Mouse (Mus musculus): ENCODE measurements around the gene Dnajc4. TPM values are rescaled to one million over a fixed set of nuclear protein-coding genes. Genes with fewer than 3 reads are reported as not detected.

Dnajc4 gene
- polyA plus RNA-seq, 1 experiment from 2014 or later = 22.5 TPM

DNA sequence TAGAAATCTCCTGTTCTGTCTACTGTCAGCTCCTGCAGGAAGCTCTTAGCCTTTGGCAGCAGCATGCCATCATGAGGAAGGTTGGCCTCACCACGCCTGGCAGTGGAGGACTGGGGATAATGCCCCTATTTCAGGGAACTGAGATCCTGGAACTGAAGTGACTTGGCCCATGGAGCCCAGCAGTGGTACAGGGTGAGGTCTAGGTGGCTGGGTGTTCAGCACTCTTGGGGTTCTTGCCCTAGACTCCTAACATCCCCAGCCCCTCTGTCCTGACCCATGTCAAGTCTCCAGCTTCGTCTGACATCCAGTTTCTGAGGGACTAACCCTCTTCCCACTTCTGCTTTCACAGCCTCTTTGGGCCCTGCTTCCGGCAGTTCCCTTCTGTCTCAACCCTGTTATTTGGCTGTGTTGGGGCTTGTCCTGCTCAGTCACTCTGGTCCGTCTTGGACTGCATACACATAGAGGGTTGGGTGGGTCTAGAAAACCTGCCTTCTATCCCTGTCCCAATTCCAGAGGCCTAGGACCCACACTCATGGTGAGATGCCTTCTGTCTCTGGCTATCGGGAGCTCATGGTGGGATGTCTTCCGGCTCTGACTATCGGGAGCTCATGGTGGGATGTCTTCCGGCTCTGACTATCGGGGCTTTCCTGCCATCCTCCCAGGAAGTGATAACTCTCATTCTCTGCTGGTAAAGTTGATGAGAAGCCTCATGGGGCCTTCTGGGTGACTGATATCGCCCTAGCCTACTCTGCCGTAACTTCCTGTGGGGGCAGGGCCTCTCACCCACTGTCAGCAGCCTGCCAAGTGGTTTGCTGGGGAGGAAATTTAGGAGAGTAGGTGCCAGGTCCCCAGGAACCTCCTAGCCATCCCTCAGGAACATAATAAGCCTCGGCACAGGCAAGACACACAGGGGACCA is 25.4 kb upstream of the Dnajc4 start:
- H3K4me3 ChIP-seq = no peak overlapping the region
- 84% methylated on average over 12 of the region's 12 CpGs for WGBS
- no peaks in the 10 kb centered on the region for H3K27me3 ChIP-seq
- no peak overlapping the region for H3K27ac ChIP-seq
- no peaks in the 10 kb centered on the region for H3K4me1 ChIP-seq
- H3K4me2 ChIP-seq (replicated peaks) = no peak overlapping the region
- no peaks in the 10 kb centered on the region for H3K9me3 ChIP-seq
- peaks cover 58% of the 10 kb centered on the region for H3K36me3 ChIP-seq
- ATAC-seq (ENCODE audit: insufficient number of reproducible peaks, insufficient read depth, low FRiP score, low TSS enrichment) = no peak
- H3K9ac ChIP-seq = no peak overlapping the region

DNA sequence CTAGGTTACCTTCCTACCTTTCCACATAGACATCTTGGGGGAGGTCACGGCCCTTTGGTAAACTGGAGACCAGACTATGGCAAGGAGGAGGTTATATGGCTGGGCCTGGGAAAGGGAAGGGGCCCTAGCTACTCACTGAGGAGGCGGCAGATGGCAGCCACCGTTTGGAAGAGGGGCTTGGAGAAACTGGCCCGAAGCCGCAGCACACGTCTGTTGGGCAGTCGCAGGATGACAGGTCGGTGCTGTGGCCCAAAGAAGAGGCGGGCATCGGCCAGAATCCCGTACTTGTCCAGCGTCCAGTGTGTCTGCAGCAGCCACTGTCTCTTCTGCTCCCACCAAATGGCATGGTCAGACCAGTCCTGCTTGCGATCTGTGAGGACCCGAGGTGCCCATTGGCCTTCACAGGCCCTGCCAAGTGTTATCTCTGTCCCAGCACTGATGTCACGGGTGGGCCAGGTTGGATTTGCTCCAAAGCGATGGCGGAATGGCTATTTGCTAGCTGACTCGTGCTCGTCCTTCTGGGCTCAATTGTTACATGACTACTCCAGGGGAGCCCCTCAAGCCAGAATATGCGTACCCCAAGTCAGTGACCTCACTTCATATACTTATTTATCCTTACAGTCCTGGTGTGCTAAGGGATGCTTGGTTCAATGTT is 22.2 kb upstream of the Dnajc4 start:
- no peaks in the 10 kb centered on the region for H3K9me3 ChIP-seq
- H3K36me3 ChIP-seq = peaks cover 27% of the 10 kb centered on the region
- H3K4me3 ChIP-seq = no peak overlapping the region
- H3K27ac ChIP-seq = no peak overlapping the region
- no peak for ATAC-seq (ENCODE audit: insufficient number of reproducible peaks, insufficient read depth, low FRiP score, low TSS enrichment)
- H3K4me2 ChIP-seq (replicated peaks) = no peak overlapping the region
- 88% methylated on average over 20 of the region's 20 CpGs for WGBS
- H3K4me1 ChIP-seq = no peaks in the 10 kb centered on the region
- no peak overlapping the region for H3K9ac ChIP-seq
- H3K27me3 ChIP-seq = no peaks in the 10 kb centered on the region

GRCm38 (mm10) chr19:7013984-7014383 is 21.6 kb upstream of the Dnajc4 start:
- 85% methylated on average over 9 of the region's 9 CpGs for WGBS
- Histone ChIP-seq H3K9ac (no peak overlapping the region), H3K4me3 (no peak overlapping the region), H3K27ac (no peak overlapping the region), H3K9me3 (no peaks in the 10 kb centered on the region), H3K36me3 (peaks cover 20% of the 10 kb centered on the region), H3K4me2 (replicated peaks) (no peak overlapping the region), H3K4me1 (no peaks in the 10 kb centered on the region), H3K27me3 (no peaks in the 10 kb centered on the region)
- no peak for ATAC-seq (ENCODE audit: insufficient number of reproducible peaks, insufficient read depth, low FRiP score, low TSS enrichment)

GRCm38 (mm10) chr19:7012426-7012825 is 20.1 kb upstream of the Dnajc4 start:
- Histone ChIP-seq H3K4me1 (no peaks in the 10 kb centered on the region), H3K36me3 (peaks cover 15% of the 10 kb centered on the region)
- 82% methylated on average over 4 of the region's 4 CpGs for WGBS

DNA sequence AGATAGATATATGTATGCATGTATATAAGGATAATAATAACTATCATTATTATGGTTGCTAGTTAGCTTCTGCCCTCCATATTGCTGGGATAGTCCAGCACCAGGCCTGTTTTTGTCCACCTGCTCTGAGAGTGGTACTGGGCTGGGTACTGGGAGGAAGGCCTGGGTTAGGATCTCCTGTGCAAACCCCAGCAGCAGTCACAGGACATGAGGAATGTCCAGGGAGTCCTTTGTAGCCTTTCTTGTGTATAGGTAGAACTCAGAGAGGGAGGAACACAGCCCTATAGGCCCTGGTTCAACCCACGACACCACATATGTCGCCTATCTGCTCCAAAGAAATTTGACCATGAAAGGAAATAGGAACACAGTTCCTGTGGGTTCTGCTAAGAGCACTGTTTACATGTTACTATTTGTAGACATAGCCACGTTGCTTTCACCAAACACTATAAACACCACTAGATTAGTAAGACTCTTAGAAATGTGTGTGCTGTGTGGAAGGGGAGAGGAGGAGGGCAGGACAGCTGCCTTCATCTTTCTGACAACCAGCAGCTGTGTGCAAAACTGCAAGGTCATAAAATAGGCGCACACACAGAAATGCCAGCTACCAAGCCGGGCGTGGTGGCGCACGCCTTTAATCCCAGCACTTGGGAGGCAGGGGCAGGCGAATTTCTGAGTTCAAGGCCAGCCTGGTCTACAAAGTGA is 14.7 kb upstream of the Dnajc4 start:
- H3K9me3 ChIP-seq = no peaks in the 10 kb centered on the region
- H3K4me1 ChIP-seq = no peaks in the 10 kb centered on the region
- H3K4me3 ChIP-seq = no peak overlapping the region
- no peaks in the 10 kb centered on the region for H3K27me3 ChIP-seq
- H3K9ac ChIP-seq = no peak overlapping the region
- H3K27ac ChIP-seq = no peak overlapping the region
- WGBS = 86% methylated on average over 9 of the region's 9 CpGs
- no peaks in the 10 kb centered on the region for H3K36me3 ChIP-seq
- no peak overlapping the region for H3K4me2 ChIP-seq (replicated peaks)
- ATAC-seq (ENCODE audit: insufficient number of reproducible peaks, insufficient read depth, low FRiP score, low TSS enrichment) = no peak

More at GRCm38 (mm10) chr19:7012426-7012825, 20.1 kb upstream of the Dnajc4 start:
- Histone ChIP-seq H3K4me3 (no peak overlapping the region), H3K27me3 (no peaks in the 10 kb centered on the region), H3K9ac (no peak overlapping the region), H3K27ac (no peak overlapping the region), H3K9me3 (no peaks in the 10 kb centered on the region), H3K4me2 (replicated peaks) (no peak overlapping the region)
- no peak for ATAC-seq (ENCODE audit: insufficient number of reproducible peaks, insufficient read depth, low FRiP score, low TSS enrichment)

DNA sequence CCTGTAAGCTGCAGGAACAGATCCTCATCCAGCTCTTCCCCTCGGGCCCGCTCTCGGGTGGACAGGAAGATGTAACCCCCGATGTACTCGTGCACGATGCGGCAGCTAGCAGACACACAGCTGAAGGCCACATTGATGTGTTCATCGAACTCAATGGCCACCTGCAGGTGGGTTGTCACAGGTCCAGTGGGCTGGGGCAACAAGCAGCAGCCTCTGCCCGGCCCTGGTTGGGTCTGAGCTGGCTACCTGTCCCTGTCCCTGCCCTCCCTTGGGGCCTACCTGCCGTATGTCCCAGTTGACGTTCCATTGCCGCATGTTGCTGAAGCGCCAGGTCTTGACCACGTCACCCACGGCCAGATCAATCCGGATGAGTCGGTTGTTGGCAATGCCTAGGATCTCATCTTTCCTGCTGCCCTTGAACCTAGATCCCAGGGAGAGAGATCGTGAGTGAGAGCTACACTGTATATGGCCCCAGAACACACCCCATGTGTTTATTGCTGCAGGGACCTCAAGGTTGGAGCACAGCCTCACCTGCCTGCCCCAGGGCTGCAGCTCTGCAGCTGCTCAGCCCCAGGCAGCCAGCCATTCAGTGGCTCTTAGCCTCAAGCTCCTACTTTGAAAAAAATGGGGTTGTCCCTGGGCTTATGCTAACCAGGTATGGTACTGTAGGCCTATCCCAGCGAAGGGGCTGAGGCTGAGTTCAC is 7.1 kb upstream of the Dnajc4 start:
- H3K4me2 ChIP-seq (replicated peaks) = no peak overlapping the region
- H3K4me3 ChIP-seq = no peak overlapping the region
- H3K27me3 ChIP-seq = no peaks in the 10 kb centered on the region
- 93% methylated on average over 19 of the region's 19 CpGs for WGBS
- peaks cover 22% of the 10 kb centered on the region for H3K4me1 ChIP-seq
- H3K36me3 ChIP-seq = peaks cover 20% of the 10 kb centered on the region
- no peak overlapping the region for H3K27ac ChIP-seq
- no peak for ATAC-seq (ENCODE audit: insufficient number of reproducible peaks, insufficient read depth, low FRiP score, low TSS enrichment)
- H3K9me3 ChIP-seq = no peaks in the 10 kb centered on the region
- no peak overlapping the region for H3K9ac ChIP-seq

GRCm38 (mm10) chr19:6997721-6998290 is 5.4 kb upstream of the Dnajc4 start:
- Histone ChIP-seq H3K4me1 (peaks cover 30% of the 10 kb centered on the region), H3K36me3 (peaks cover 20% of the 10 kb centered on the region), H3K9ac (no peak overlapping the region), H3K4me2 (replicated peaks) (no peak overlapping the region), H3K27me3 (no peaks in the 10 kb centered on the region), H3K4me3 (no peak overlapping the region), H3K9me3 (no peaks in the 10 kb centered on the region), H3K27ac (no peak overlapping the region)
- WGBS = 83% methylated on average over 9 of the region's 9 CpGs
- no peak for ATAC-seq (ENCODE audit: insufficient number of reproducible peaks, insufficient read depth, low FRiP score, low TSS enrichment)

GRCm38 (mm10) chr19:6996006-6996405 is 3.6 kb upstream of the Dnajc4 start, which contains the start of the genes Nudt22 and Trpt1:
TSS of gene Nudt22 (minus strand) at chr19:6996117.
TSS of gene Trpt1 (plus strand) at chr19:6996131.
- no peaks in the 10 kb centered on the region for H3K27me3 ChIP-seq
- peak; percentile 58 for ATAC-seq (ENCODE audit: insufficient number of reproducible peaks, insufficient read depth, low FRiP score, low TSS enrichment)
- peak within 1 kb of the TSS; percentile 69 for H3K9ac ChIP-seq
- peaks cover 20% of the 10 kb centered on the region for H3K36me3 ChIP-seq
- peak within 1 kb of the TSS; percentile 73 for H3K4me2 ChIP-seq (replicated peaks)
- no peaks in the 10 kb centered on the region for H3K9me3 ChIP-seq
- under 1% methylated on average over 24 of the region's 24 CpGs for WGBS
- H3K27ac ChIP-seq = peak within 1 kb of the TSS; percentile 59
- H3K4me1 ChIP-seq = peaks cover 35% of the 10 kb centered on the region
- peak within 1 kb of the TSS; percentile 54 for H3K4me3 ChIP-seq

DNA sequence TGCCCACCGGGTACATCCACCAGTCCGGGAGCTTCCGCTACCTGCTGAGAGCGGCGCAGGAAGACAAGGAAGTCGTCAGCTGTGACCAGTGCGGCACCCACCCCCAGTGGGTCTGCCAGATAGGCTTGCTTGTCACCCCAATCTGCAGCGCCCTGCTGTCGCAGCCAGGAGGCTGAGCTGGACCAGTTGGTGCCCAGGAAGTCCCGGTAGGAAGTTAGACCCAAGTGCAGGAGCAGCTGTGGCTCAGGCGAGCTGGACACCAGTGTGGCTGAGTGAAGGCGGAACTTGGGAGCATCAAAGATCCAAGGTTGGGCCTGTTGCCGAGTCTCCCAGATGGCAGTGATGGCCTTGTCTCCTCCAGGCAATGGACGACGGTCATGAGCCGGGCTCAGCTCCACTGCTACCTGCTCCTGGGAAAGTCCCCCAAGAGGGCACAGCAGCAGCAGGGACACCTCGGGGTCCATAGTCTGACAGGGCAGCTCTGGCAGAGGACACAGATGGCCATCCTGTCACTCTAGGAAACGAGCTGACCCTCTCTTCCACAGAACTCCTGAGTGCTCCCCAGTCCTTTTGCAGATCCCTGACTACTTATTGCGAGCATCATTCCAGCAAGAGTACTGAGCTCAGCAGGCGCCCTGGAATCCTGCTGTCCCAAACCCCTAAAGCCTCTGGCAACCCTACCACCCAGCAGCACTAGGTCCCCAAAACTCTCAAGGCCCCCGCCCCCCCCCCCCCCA is 3.1 kb upstream of the Dnajc4 start:
- no peak for ATAC-seq (ENCODE audit: insufficient number of reproducible peaks, insufficient read depth, low FRiP score, low TSS enrichment)
- 47% methylated on average over 20 of the region's 21 CpGs for WGBS
- Histone ChIP-seq H3K36me3 (peaks cover 20% of the 10 kb centered on the region), H3K9me3 (no peaks in the 10 kb centered on the region), H3K4me3 (peak overlapping the region; percentile 54), H3K4me2 (replicated peaks) (peak overlapping the region; percentile 73), H3K27me3 (no peaks in the 10 kb centered on the region), H3K4me1 (peaks cover 35% of the 10 kb centered on the region), H3K9ac (peak overlapping the region; percentile 69), H3K27ac (no peak overlapping the region)

GRCm38 (mm10) chr19:6994489-6994888 is 2.1 kb upstream of the Dnajc4 start:
- H3K4me2 ChIP-seq (replicated peaks) = peak overlapping the region; percentile 73; the same call in 1 of the 2 replicates
- no peak overlapping the region for H3K27ac ChIP-seq
- peaks cover 35% of the 10 kb centered on the region for H3K4me1 ChIP-seq
- 86% methylated on average over 8 of the region's 8 CpGs for WGBS
- peaks cover 11% of the 10 kb centered on the region for H3K36me3 ChIP-seq
- H3K27me3 ChIP-seq = no peaks in the 10 kb centered on the region
- H3K9me3 ChIP-seq = no peaks in the 10 kb centered on the region
- ATAC-seq (ENCODE audit: insufficient number of reproducible peaks, insufficient read depth, low FRiP score, low TSS enrichment) = no peak
- H3K9ac ChIP-seq = peak overlapping the region; percentile 69; the same call in 1 of the 2 replicates
- peak overlapping the region; percentile 54; the same call in 1 of the 2 replicates for H3K4me3 ChIP-seq
